Mouse (Mus musculus): ENCODE measurements around the gene Gpr107.

GRCm38 (mm10) chr2:31133981-31134380 is 18.1 kb upstream of the Gpr107 start:
- TF ChIP-seq EP300 (IDR thresholded peaks at IDR 0.05) (no peak), CTCF (IDR thresholded peaks at IDR 0.05) (no peak)
